Mouse (Mus musculus): ENCODE measurements around the gene Raph1. TPM values are rescaled to one million over a fixed set of nuclear protein-coding genes. Genes with fewer than 3 reads are reported as not detected.

Gene Raph1
- polyA plus RNA-seq, 1 experiment from 2014 or later: 24.7 TPM

DNA sequence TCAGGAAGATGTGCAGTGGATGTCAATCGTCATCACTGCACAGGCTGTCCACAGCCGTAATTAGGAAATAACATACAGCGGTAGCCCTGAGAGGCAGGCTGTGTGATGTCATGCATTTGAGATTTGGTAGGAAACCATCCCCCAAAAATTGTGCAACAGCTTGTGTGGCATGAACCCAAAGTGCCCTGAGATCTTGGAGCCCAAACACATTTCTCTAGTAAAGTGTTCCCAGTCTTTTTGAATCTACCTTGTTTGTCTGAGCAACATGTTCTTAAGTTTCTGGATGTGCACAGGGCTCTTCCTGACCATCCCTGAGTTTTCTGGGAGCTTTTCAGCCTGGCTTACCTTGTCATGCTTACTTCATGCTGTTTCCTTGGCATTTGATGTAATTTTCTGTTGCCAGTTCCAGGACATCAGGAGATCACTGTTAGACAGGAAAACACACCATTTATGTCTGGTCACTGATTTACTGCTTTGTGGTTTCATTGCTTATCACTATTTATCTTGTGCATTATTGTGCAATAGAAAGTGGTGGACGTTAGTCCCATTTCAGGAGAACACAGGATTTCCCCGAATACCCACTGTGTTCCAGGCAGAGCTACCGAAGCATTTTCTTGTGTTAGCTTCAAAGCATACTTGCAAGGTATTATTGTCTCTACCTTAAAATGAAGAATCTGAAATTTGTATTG lies 32.3 kb upstream of the Raph1 start:
- Histone ChIP-seq H3K27me3 (ENCODE audit: control insufficient read depth, insufficient read depth, low read depth, low read length) (no peaks in the 10 kb centered on the region), H3K27ac (ENCODE audit: low read length) (peak overlapping the region; percentile 74), H3K4me3 (ENCODE audit: low read depth, low read length) (peak overlapping the region; percentile 7; the same call in 1 of the 2 replicates), H3K4me2 (ENCODE audit: low read depth, low read length) (peak overlapping the region; percentile 14), H3K4me1 (ENCODE audit: control insufficient read depth, low read depth, low read length) (no peaks in the 10 kb centered on the region), H3K9me3 (replicated peaks; ENCODE audit: control insufficient read depth, low read length) (no peaks in the 10 kb centered on the region), H3K36me3 (ENCODE audit: control insufficient read depth, insufficient read depth) (no peaks in the 10 kb centered on the region), H3K9ac (ENCODE audit: low read depth, low read length) (no peak overlapping the region)
- WGBS (ENCODE audit: insufficient replicate concordance): 20% methylated on average over 6 of the region's 6 CpGs
- peak; percentile 85 for ATAC-seq (ENCODE audit: low read depth)

DNA sequence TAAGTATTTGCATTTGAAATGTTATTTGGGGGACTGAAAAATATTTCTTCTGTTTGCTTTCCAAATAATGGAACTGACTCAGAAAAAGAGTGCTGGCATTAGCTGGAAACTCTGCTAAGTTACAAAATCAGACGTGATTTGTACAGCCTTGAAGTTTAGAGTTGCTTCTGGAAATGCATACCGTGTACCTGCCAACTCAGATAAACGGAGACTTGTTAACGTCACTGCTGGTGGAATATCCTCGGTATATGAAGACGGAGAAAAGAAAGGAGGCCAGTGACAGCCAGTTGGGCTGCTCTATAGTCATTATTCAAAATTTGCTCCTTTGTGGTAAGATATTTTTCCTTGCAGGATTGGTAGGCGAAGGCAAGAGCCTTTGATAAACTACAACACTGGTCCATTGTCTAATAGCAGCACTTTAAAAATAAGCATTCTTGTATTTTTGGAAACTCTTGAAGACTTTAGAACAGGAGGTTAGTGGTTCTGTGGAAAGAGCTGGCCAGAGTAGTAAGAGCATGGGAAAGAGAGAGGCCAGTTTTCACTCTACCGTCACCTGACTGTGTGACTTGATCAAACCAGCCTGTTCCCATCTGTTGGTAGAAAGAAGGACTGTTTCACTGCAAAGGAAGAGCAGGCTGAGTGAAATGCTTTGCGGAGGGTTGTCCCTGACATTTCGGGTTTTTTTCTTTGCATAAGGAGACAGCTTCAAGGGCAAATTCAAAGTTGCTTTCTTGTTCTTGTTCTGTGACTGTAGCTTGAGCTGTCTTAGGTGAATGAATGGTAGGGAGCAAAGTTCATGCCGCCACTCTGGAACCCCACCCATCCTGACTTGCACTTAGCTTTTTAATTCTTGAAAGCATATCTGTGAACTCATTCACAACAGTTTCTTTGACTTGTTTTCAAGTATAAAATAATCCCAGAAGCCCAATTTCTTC lies 29.7 kb upstream of the Raph1 start:
- no peaks in the 10 kb centered on the region for H3K27me3 ChIP-seq (ENCODE audit: control insufficient read depth, insufficient read depth, low read depth, low read length)
- H3K9ac ChIP-seq (ENCODE audit: low read depth, low read length): no peak overlapping the region
- WGBS (ENCODE audit: insufficient replicate concordance): 59% methylated on average over 11 of the region's 11 CpGs
- 0 out of 2 replicates have a peak overlapping the region, but pooled peaks have one; percentile 19 for H3K4me2 ChIP-seq (ENCODE audit: low read depth, low read length)
- H3K9me3 ChIP-seq (replicated peaks; ENCODE audit: control insufficient read depth, low read length): no peaks in the 10 kb centered on the region
- H3K4me3 ChIP-seq (ENCODE audit: low read depth, low read length): no peak overlapping the region
- H3K36me3 ChIP-seq (ENCODE audit: control insufficient read depth, insufficient read depth): no peaks in the 10 kb centered on the region
- ATAC-seq (ENCODE audit: low read depth): no peak
- H3K4me1 ChIP-seq (ENCODE audit: control insufficient read depth, low read depth, low read length): no peaks in the 10 kb centered on the region
- peak overlapping the region; percentile 70 for H3K27ac ChIP-seq (ENCODE audit: low read length)

- ATAC-seq (ENCODE audit: low read depth): no peak
- Histone ChIP-seq H3K4me3 (ENCODE audit: low read depth, low read length) (no peak overlapping the region), H3K4me2 (ENCODE audit: low read depth, low read length) (no peak overlapping the region), H3K9me3 (replicated peaks; ENCODE audit: control insufficient read depth, low read length) (no peaks in the 10 kb centered on the region), H3K36me3 (ENCODE audit: control insufficient read depth, insufficient read depth) (no peaks in the 10 kb centered on the region), H3K4me1 (ENCODE audit: control insufficient read depth, low read depth, low read length) (no peaks in the 10 kb centered on the region), H3K27ac (ENCODE audit: low read length) (no peak overlapping the region), H3K9ac (ENCODE audit: low read depth, low read length) (no peak overlapping the region), H3K27me3 (ENCODE audit: control insufficient read depth, insufficient read depth, low read depth, low read length) (no peaks in the 10 kb centered on the region)
- 78% methylated on average over 6 of the region's 6 CpGs for WGBS (ENCODE audit: insufficient replicate concordance)
Observed at GRCm38 (mm10) chr1:60593101-60593500, 26.2 kb upstream of the Raph1 start.

- H3K27ac ChIP-seq (ENCODE audit: low read length): no peak overlapping the region
Observed at GRCm38 (mm10) chr1:60588887-60589629, 22.2 kb upstream of the Raph1 start.

GRCm38 (mm10) chr1:60580990-60581389 lies 14.1 kb upstream of the Raph1 start:
- Histone ChIP-seq H3K27me3 (ENCODE audit: control insufficient read depth, insufficient read depth, low read depth, low read length) (no peaks in the 10 kb centered on the region), H3K4me1 (ENCODE audit: control insufficient read depth, low read depth, low read length) (no peaks in the 10 kb centered on the region), H3K27ac (ENCODE audit: low read length) (no peak overlapping the region), H3K4me3 (ENCODE audit: low read depth, low read length) (no peak overlapping the region), H3K4me2 (ENCODE audit: low read depth, low read length) (no peak overlapping the region), H3K9me3 (replicated peaks; ENCODE audit: control insufficient read depth, low read length) (no peaks in the 10 kb centered on the region), H3K36me3 (ENCODE audit: control insufficient read depth, insufficient read depth) (no peaks in the 10 kb centered on the region), H3K9ac (ENCODE audit: low read depth, low read length) (no peak overlapping the region)
- WGBS (ENCODE audit: insufficient replicate concordance): 74% methylated on average over 8 of the region's 8 CpGs
- ATAC-seq (ENCODE audit: low read depth): no peak

More at GRCm38 (mm10) chr1:60588887-60589629, 22.2 kb upstream of the Raph1 start:
- H3K9me3 ChIP-seq (replicated peaks; ENCODE audit: control insufficient read depth, low read length): no peaks in the 10 kb centered on the region
- H3K9ac ChIP-seq (ENCODE audit: low read depth, low read length): no peak overlapping the region
- 55% methylated on average over 4 of the region's 4 CpGs for WGBS (ENCODE audit: insufficient replicate concordance)
- no peaks in the 10 kb centered on the region for H3K27me3 ChIP-seq (ENCODE audit: control insufficient read depth, insufficient read depth, low read depth, low read length)
- ATAC-seq (ENCODE audit: low read depth): no peak
- H3K4me1 ChIP-seq (ENCODE audit: control insufficient read depth, low read depth, low read length): no peaks in the 10 kb centered on the region
- no peaks in the 10 kb centered on the region for H3K36me3 ChIP-seq (ENCODE audit: control insufficient read depth, insufficient read depth)
- no peak overlapping the region for H3K4me2 ChIP-seq (ENCODE audit: low read depth, low read length)
- H3K4me3 ChIP-seq (ENCODE audit: low read depth, low read length): no peak overlapping the region

GRCm38 (mm10) chr1:60579886-60580285 lies 13.0 kb upstream of the Raph1 start:
- H3K4me1 ChIP-seq (ENCODE audit: control insufficient read depth, low read depth, low read length): no peaks in the 10 kb centered on the region
- 6% methylated on average over 1 of the region's 1 CpGs for WGBS (ENCODE audit: insufficient replicate concordance)
- H3K36me3 ChIP-seq (ENCODE audit: control insufficient read depth, insufficient read depth): no peaks in the 10 kb centered on the region
- peak overlapping the region; percentile 15; the same call in 1 of the 2 replicates for H3K27ac ChIP-seq (ENCODE audit: low read length)
- no peak overlapping the region for H3K4me3 ChIP-seq (ENCODE audit: low read depth, low read length)
- H3K9ac ChIP-seq (ENCODE audit: low read depth, low read length): no peak overlapping the region
- H3K27me3 ChIP-seq (ENCODE audit: control insufficient read depth, insufficient read depth, low read depth, low read length): no peaks in the 10 kb centered on the region
- peak; percentile 30; the same call in 1 of the 2 replicates for ATAC-seq (ENCODE audit: low read depth)
- H3K4me2 ChIP-seq (ENCODE audit: low read depth, low read length): no peak overlapping the region
- no peaks in the 10 kb centered on the region for H3K9me3 ChIP-seq (replicated peaks; ENCODE audit: control insufficient read depth, low read length)

- Histone ChIP-seq H3K4me1 (ENCODE audit: control insufficient read depth, low read depth, low read length) (no peaks in the 10 kb centered on the region), H3K36me3 (ENCODE audit: control insufficient read depth, insufficient read depth) (no peaks in the 10 kb centered on the region), H3K4me3 (ENCODE audit: low read depth, low read length) (no peak overlapping the region), H3K4me2 (ENCODE audit: low read depth, low read length) (no peak overlapping the region), H3K27ac (ENCODE audit: low read length) (no peak overlapping the region), H3K9ac (ENCODE audit: low read depth, low read length) (no peak overlapping the region), H3K27me3 (ENCODE audit: control insufficient read depth, insufficient read depth, low read depth, low read length) (no peaks in the 10 kb centered on the region), H3K9me3 (replicated peaks; ENCODE audit: control insufficient read depth, low read length) (no peaks in the 10 kb centered on the region)
- ATAC-seq (ENCODE audit: low read depth): no peak
- 42% methylated on average over 3 of the region's 3 CpGs for WGBS (ENCODE audit: insufficient replicate concordance)
Observed at GRCm38 (mm10) chr1:60572699-60573098, 5.8 kb upstream of the Raph1 start.

DNA sequence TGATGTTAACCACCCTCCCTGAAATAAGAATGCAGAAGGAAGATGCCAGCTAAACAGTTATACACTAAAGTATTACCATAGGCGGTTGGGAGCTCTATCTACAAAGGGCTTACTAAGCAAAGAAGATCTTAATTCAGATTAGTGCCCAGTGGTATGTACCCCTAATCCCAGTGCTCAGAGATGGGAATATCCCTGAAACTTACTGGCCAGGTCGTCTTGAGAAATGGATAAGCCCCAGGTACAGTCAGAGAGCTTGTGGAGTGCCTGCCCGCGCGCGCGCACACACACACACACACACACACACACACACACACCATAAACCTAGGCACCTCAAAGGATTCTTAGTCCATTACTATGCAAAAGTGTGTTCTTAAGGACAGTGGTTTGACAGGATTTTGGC lies 2.8 kb upstream of the Raph1 start:
- Histone ChIP-seq H3K36me3 (ENCODE audit: control insufficient read depth, insufficient read depth) (no peaks in the 10 kb centered on the region), H3K27ac (ENCODE audit: low read length) (no peak overlapping the region), H3K4me2 (ENCODE audit: low read depth, low read length) (no peak overlapping the region), H3K9me3 (replicated peaks; ENCODE audit: control insufficient read depth, low read length) (no peaks in the 10 kb centered on the region), H3K4me1 (ENCODE audit: control insufficient read depth, low read depth, low read length) (no peaks in the 10 kb centered on the region), H3K9ac (ENCODE audit: low read depth, low read length) (no peak overlapping the region), H3K27me3 (ENCODE audit: control insufficient read depth, insufficient read depth, low read depth, low read length) (peaks cover 25% of the 10 kb centered on the region), H3K4me3 (ENCODE audit: low read depth, low read length) (no peak overlapping the region)
- 80% methylated on average over 7 of the region's 7 CpGs for WGBS (ENCODE audit: insufficient replicate concordance)
- no peak for ATAC-seq (ENCODE audit: low read depth)
